Comparison of ENCODE assay signal across 8 mouse cellular contexts in genomic region chr16:33306633-33307070, GRCm38 (mm10). TPM values are rescaled to one million over a fixed set of nuclear protein-coding genes. Genes with fewer than 3 reads are reported as not detected.
DNase-seq lines count a peak whose midpoint lies in the region; ATAC-seq and TF ChIP-seq lines count a peak whose summit lies in the region.

No protein-coding gene starts in this region.

- 6% methylated on average over 4 of the region's 4 CpGs for WGBS in kidney, postnatal 0 days
- 11% methylated on average over 4 of the region's 4 CpGs for WGBS in liver, embryonic 12.5 days (ENCODE audit: insufficient replicate concordance)
- WGBS in neural tube, embryonic 13.5 days: 16% methylated on average over 4 of the region's 4 CpGs

- peak; percentile 77 for ATAC-seq in kidney, postnatal 0 days (replicated peaks; ENCODE audit: low FRiP score, low read depth)
- no peak for ATAC-seq in liver, embryonic 12.5 days
- no peak for ATAC-seq in neural tube, embryonic 13.5 days (ENCODE audit: low read depth)

- H3K27ac ChIP-seq in kidney, postnatal 0 days: no peak overlapping the region
- H3K27ac ChIP-seq in liver, embryonic 12.5 days: no peak overlapping the region
- no peak overlapping the region for H3K27ac ChIP-seq in neural tube, embryonic 13.5 days (replicated peaks)

- no peaks in the 10 kb centered on the region for H3K27me3 ChIP-seq in kidney, postnatal 0 days (ENCODE audit: insufficient read depth, low read length)
- H3K27me3 ChIP-seq in liver, embryonic 12.5 days (replicated peaks): no peaks in the 10 kb centered on the region
- H3K27me3 ChIP-seq in neural tube, embryonic 13.5 days: no peaks in the 10 kb centered on the region

- H3K36me3 ChIP-seq in kidney, postnatal 0 days (ENCODE audit: insufficient read depth, low read length): 0 out of 2 replicates have a peak, but pooled peaks cover 5% of the 10 kb centered on the region
- H3K36me3 ChIP-seq in liver, embryonic 12.5 days: no peaks in the 10 kb centered on the region
- peaks cover 14% of the 10 kb centered on the region; the same call in 1 of the 2 replicates for H3K36me3 ChIP-seq in neural tube, embryonic 13.5 days

- H3K9me3 ChIP-seq in kidney, postnatal 0 days (replicated peaks; ENCODE audit: low read length): no peaks in the 10 kb centered on the region
- no peaks in the 10 kb centered on the region for H3K9me3 ChIP-seq in liver, embryonic 12.5 days (replicated peaks)
- H3K9me3 ChIP-seq in neural tube, embryonic 13.5 days: no peaks in the 10 kb centered on the region

- H3K4me2 ChIP-seq in kidney, postnatal 0 days (ENCODE audit: low read length): peak overlapping the region; percentile 27
- peak overlapping the region; percentile 32; the same call in 1 of the 2 replicates for H3K4me2 ChIP-seq in liver, embryonic 12.5 days
- peak overlapping the region; percentile 9; the same call in 1 of the 2 replicates for H3K4me2 ChIP-seq in neural tube, embryonic 13.5 days

- 0 out of 2 replicates have a peak overlapping the region, but pooled peaks have one; percentile 1 for H3K4me3 ChIP-seq in kidney, postnatal 0 days (replicated peaks; ENCODE audit: low read depth, low read length)
- no peak overlapping the region for H3K4me3 ChIP-seq in liver, embryonic 12.5 days
- no peak overlapping the region for H3K4me3 ChIP-seq in neural tube, embryonic 13.5 days

- no peak overlapping the region for H3K9ac ChIP-seq in kidney, postnatal 0 days (ENCODE audit: low read depth, low read length)
- no peak overlapping the region for H3K9ac ChIP-seq in liver, embryonic 12.5 days
- H3K9ac ChIP-seq in neural tube, embryonic 13.5 days: no peak overlapping the region

- peak; percentile 73 for DNase-seq in 416B (ENCODE audit: low read depth)
- peak; percentile 39 for DNase-seq in adrenal gland, adult 8-10 months
- DNase-seq in embryo, embryonic 11.5 days (ENCODE audit: low read depth, low spot score): peak; percentile 73
- peak; percentile 31 to 66 for DNase-seq in heart, adult 9 months (ENCODE audit: low spot score in 2 of 2)
- peak; percentile 84 for DNase-seq in kidney, postnatal 0 days (ENCODE audit: low spot score)
- DNase-seq in telencephalon, adult 2 months (ENCODE audit: low read depth, low spot score): peak; percentile 21

- H3K4me1 ChIP-seq in kidney, postnatal 0 days (replicated peaks; ENCODE audit: insufficient read depth, low read length): no peaks in the 10 kb centered on the region
- H3K4me1 ChIP-seq in liver, embryonic 12.5 days: 0 out of 2 replicates have a peak, but pooled peaks cover 2% of the 10 kb centered on the region
- H3K4me1 ChIP-seq in neural tube, embryonic 13.5 days (replicated peaks): peaks cover 14% of the 10 kb centered on the region

- TF ChIP-seq CTCF in kidney, postnatal 0 days (IDR thresholded peaks at IDR 0.05; ENCODE audit: low read depth): peak; percentile 92

RNA-seq across cellular contexts. Expression of gene Snx4, which starts 55.4 kb away (rescaled TPM):
- total RNA-seq in adrenal gland, adult 8-10 months (2022): 10 to 100 TPM; 40.6 to 55.9 (median 48.8) TPM
- polyA plus RNA-seq in kidney, postnatal 0 days (2015; fragmentation: Nextera tagmentation; extraction: Ambion mirVana): 90.6 and 97.5 TPM in 2 replicates
- polyA plus RNA-seq in liver, embryonic 12.5 days (2016; fragmentation: Nextera tagmentation; extraction: Ambion mirVana): 31.3 and 34.5 TPM in 2 replicates
- 81.5 and 86.7 TPM in 2 replicates for polyA plus RNA-seq in neural tube, embryonic 13.5 days (2015; fragmentation: Nextera tagmentation; extraction: Ambion mirVana)

Comparison
In these comparisons a context has a peak if more than half of its experiments do, and no peak if none do; other contexts are left out.
1. DNase-seq: peak in every context shown above with its lines; median percentile 84 in kidney, postnatal 0 days; 73 in 416B; 73 in embryo, embryonic 11.5 days; 48 in heart, adult 9 months; 39 in adrenal gland, adult 8-10 months; 21 in telencephalon, adult 2 months.